Mouse (Mus musculus) spleen, adult 2 months (tissue): ENCODE results near the gene Nudt19. TPM values are rescaled to one million over a fixed set of nuclear protein-coding genes. Genes with fewer than 3 reads are reported as not detected.

Experiments
- DNase-seq, 2 experiments: peaks; one replicate each; pipeline versions ENCODE4 v3.0.0 to v3.0.0-alpha.2; 2012 to 2021; ENCODE audit warnings: low spot score in 2 of 2, low read depth in 1 of 2
- H3K27ac ChIP-seq: fragments of 200-500 bp; 2 replicates; pipeline ENCODE4 v1.5.1; 2012; ENCODE audit warnings: low read length, inconsistent platforms; ENCODE audit not compliant: insufficient read depth
- H3K27me3 ChIP-seq: fragments of 200-500 bp; 2 replicates; pipeline ENCODE4 v1.6.1; 2012; ENCODE audit warnings: mild to moderate bottlenecking, moderate library complexity, low read length, inconsistent platforms; ENCODE audit not compliant: control insufficient read depth, insufficient read depth
- H3K36me3 ChIP-seq: fragments of 200-500 bp; 2 replicates; pipeline ENCODE4 v1.6.1; 2012; ENCODE audit warnings: mild to moderate bottlenecking, low read length, inconsistent platforms; ENCODE audit not compliant: control insufficient read depth, insufficient read depth
- H3K4me1 ChIP-seq: fragments of 200-500 bp; 2 replicates; pipeline ENCODE4 v1.6.1; 2011; ENCODE audit warnings: inconsistent platforms; ENCODE audit not compliant: control insufficient read depth, insufficient read depth, insufficient read length
- H3K4me3 ChIP-seq: fragments of 200-500 bp; 2 replicates; pipeline ENCODE4 v1.5.1; 2011; ENCODE audit warnings: mild to moderate bottlenecking, inconsistent platforms; ENCODE audit not compliant: insufficient read depth, insufficient read length; ENCODE audit errors: extremely low read depth
- CTCF ChIP-seq: fragments of 200-500 bp; IDR thresholded peaks from 2 replicates; pipeline ENCODE4 v1.5.1; 2011; ENCODE audit warnings: mild to moderate bottlenecking, inconsistent platforms; ENCODE audit not compliant: insufficient read depth, insufficient read length, insufficient replicate concordance; ENCODE audit errors: extremely low read depth
- POLR2A ChIP-seq: fragments of 200-500 bp; IDR thresholded peaks from 2 replicates; pipeline ENCODE4 v1.6.1; 2011; ENCODE audit warnings: low read depth, low read length, inconsistent platforms
- WGBS: fragments of 180-500 bp; shearing (Covaris S2); methylation state at CpG from one replicate; pipeline ENCODE4 v1.1.7; 2018; 5-methylcytosine and 5-hydroxymethylcytosine counted together
- polyA plus RNA-seq: library from polyadenylated mRNA; depleted of rRNA; stranded (reverse); fragments of >200 nt; gene quantifications from 2 replicates; pipeline ENCODE4 v1.2.3, GENCODE M21; 2012; rRNA removed

The Nudt19 gene
- polyA plus RNA-seq, 1 experiment: 13.8 TPM

GRCm38 (mm10) chr7:35530026-35530425, 26.1 kb downstream of the Nudt19 start:
- no peak overlapping the region for H3K27ac ChIP-seq
- no peaks in the 10 kb centered on the region for H3K27me3 ChIP-seq
- no peak for DNase-seq
- no peaks in the 10 kb centered on the region for H3K36me3 ChIP-seq
- WGBS: 81% methylated on average over 3 of the region's 3 CpGs
- H3K4me3 ChIP-seq: no peak overlapping the region
- no peaks in the 10 kb centered on the region for H3K4me1 ChIP-seq
- TF ChIP-seq CTCF (no peak), POLR2A (no peak)

- Histone ChIP-seq H3K27me3 (no peaks in the 10 kb centered on the region), H3K4me1 (no peaks in the 10 kb centered on the region), H3K27ac (no peak overlapping the region), H3K36me3 (no peaks in the 10 kb centered on the region), H3K4me3 (no peak overlapping the region)
- WGBS: 6% methylated on average over 2 of the region's 2 CpGs
- TF ChIP-seq CTCF (no peak), POLR2A (no peak)
- no peak for DNase-seq
Measured at GRCm38 (mm10) chr7:35526795-35527194, 29.3 kb downstream of the Nudt19 start.

GRCm38 (mm10) chr7:35501995-35502394, 54.1 kb downstream of the Nudt19 start:
- 34% methylated on average over 4 of the region's 4 CpGs for WGBS
- Histone ChIP-seq H3K27me3 (no peaks in the 10 kb centered on the region), H3K4me1 (no peaks in the 10 kb centered on the region), H3K27ac (no peak overlapping the region), H3K36me3 (no peaks in the 10 kb centered on the region), H3K4me3 (no peak overlapping the region)
- DNase-seq: no peak
- TF ChIP-seq CTCF (no peak), POLR2A (no peak)

- Histone ChIP-seq H3K4me3 (no peak overlapping the region), H3K27me3 (no peaks in the 10 kb centered on the region), H3K36me3 (no peaks in the 10 kb centered on the region), H3K4me1 (no peaks in the 10 kb centered on the region), H3K27ac (no peak overlapping the region)
- WGBS: 100% methylated on average over 2 of the region's 2 CpGs
- TF ChIP-seq CTCF (no peak), POLR2A (no peak)
- no peak for DNase-seq
Measured at GRCm38 (mm10) chr7:35497516-35497915, 58.6 kb downstream of the Nudt19 start.

Other genes with a start within 250 kb of the Nudt19 start
- 1.9 and 2.0 TPM in 2 replicates for gene Gpatch1, start 237.9 kb downstream of the Nudt19 start, polyA plus RNA-seq
- 0.48 and 0.88 TPM in 2 replicates for gene Rhpn2, start 222.1 kb downstream of the Nudt19 start, polyA plus RNA-seq
- 5.5 and 6.4 TPM in 2 replicates for gene Faap24, start 159.5 kb downstream of the Nudt19 start, polyA plus RNA-seq
- gene Cep89, start 159.3 kb downstream of the Nudt19 start, polyA plus RNA-seq: 11.0 and 15.4 TPM in 2 replicates
- gene Slc7a9, start 107.5 kb downstream of the Nudt19 start, polyA plus RNA-seq: 0.06 TPM in 1 of 2 replicates, not detected in the other
- gene Tdrd12, start 18.6 kb downstream of the Nudt19 start, polyA plus RNA-seq: not detected in 2 replicates
- gene Rgs9bp, start 29.3 kb upstream of the Nudt19 start, polyA plus RNA-seq: 0.11 TPM in 2 replicates
- gene Ankrd27, start 29.9 kb upstream of the Nudt19 start, polyA plus RNA-seq: 17.5 and 20.2 TPM in 2 replicates
- 32.6 and 33.8 TPM in 2 replicates for gene Pdcd5, start 91.2 kb upstream of the Nudt19 start, polyA plus RNA-seq
- 7.3 and 8.9 TPM in 2 replicates for gene Dpy19l3, start 198.2 kb upstream of the Nudt19 start, polyA plus RNA-seq
- 5.0 and 6.4 TPM in 2 replicates for gene Zfp507, start 246.7 kb upstream of the Nudt19 start, polyA plus RNA-seq